Mouse (Mus musculus) kidney, embryonic 16.5 days (tissue): ENCODE data around the gene Cyp4f39. TPM values are rescaled to one million over a fixed set of nuclear protein-coding genes. Genes with fewer than 3 reads are reported as not detected.

Experiments
- ATAC-seq: fragments of 200-750 bp; cut with Nextera tagmentation; 2 replicates; pipeline ENCODE4 v1.8.0; 2017; ENCODE audit warnings: moderate TSS enrichment; ENCODE audit not compliant: low FRiP score, low TSS enrichment
- H3K27ac ChIP-seq: fragments of 300-500 bp; sonication (generic); 2 replicates; pipeline ENCODE4 v1.5.1; 2014; ENCODE audit warnings: low read length
- H3K27me3 ChIP-seq: fragments of 300-500 bp; sonication (generic); 2 replicates; pipeline ENCODE4 v1.6.1; 2014; ENCODE audit warnings: low read length, control low read depth, mixed read lengths; ENCODE audit not compliant: insufficient read depth
- H3K36me3 ChIP-seq: fragments of 300-500 bp; sonication (generic); 2 replicates; pipeline ENCODE4 v1.6.1; 2014; ENCODE audit warnings: low read length, control low read depth, mixed read lengths; ENCODE audit not compliant: insufficient read depth
- H3K4me1 ChIP-seq: fragments of 300-500 bp; sonication (generic); 2 replicates; pipeline ENCODE4 v1.6.1; 2014; ENCODE audit warnings: low read length, control low read depth, mixed read lengths; ENCODE audit not compliant: insufficient read depth
- H3K4me2 ChIP-seq: fragments of 300-500 bp; sonication (generic); replicated peaks from 2 replicates; pipeline ENCODE4 v1.6.1; 2014; ENCODE audit warnings: low read depth, low read length
- H3K4me3 ChIP-seq: fragments of 300-500 bp; sonication (generic); 2 replicates; pipeline ENCODE4 v1.5.1; 2014; ENCODE audit warnings: mild to moderate bottlenecking, low read length
- H3K9ac ChIP-seq: fragments of 300-500 bp; sonication (generic); replicated peaks from 2 replicates; pipeline ENCODE4 v1.6.1; 2014; ENCODE audit warnings: low read length
- H3K9me3 ChIP-seq: fragments of 300-500 bp; sonication (generic); 2 replicates; pipeline ENCODE4 v1.6.1; 2016; ENCODE audit warnings: low read length, control low read depth
- WGBS: fragments of 180-500 bp; shearing (Covaris S2); extraction: QIAGEN DNeasy Blood & Tissue Kit; methylation state at CpG from one replicate; pipeline ENCODE4 v1.1.7; 2014; 5-methylcytosine and 5-hydroxymethylcytosine counted together
- polyA plus RNA-seq: library from polyadenylated mRNA; unstranded; fragments of >200 nt; fragmentation: Nextera tagmentation; extraction: Ambion mirVana; gene quantifications from 2 replicates; pipeline ENCODE4 v1.2.1, GENCODE M21; 2015

The Cyp4f39 gene
- polyA plus RNA-seq, 1 experiment from 2014 or later, result 1.0 TPM

DNA sequence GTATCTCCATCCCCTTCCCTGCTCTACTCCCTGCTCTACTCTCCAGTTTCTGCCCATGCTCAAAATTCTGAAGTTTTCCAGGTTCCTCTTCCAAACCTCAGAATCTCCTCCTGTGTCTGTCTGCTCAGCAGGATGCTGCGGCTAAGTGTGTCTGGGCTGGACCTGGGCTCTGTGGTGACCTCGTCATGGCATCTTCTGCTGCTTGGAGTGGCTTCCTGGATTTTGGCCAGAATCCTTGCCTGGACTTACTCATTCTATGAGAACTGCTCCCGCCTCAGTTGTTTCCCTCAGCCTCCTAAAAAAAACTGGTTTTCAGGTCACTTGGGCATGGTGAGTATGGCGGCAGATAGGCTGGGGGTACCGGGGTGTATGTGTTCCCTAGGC lies 84.3 kb downstream of the Cyp4f39 start:
- Histone ChIP-seq H3K4me1 (peaks cover 8% of the 10 kb centered on the region; the same call in 1 of the 2 replicates), H3K4me3 (peak overlapping the region; percentile 55), H3K27ac (0 out of 2 replicates have a peak overlapping the region, but pooled peaks have one; percentile 25), H3K4me2 (peak overlapping the region; percentile 56), H3K27me3 (no peaks in the 10 kb centered on the region), H3K9ac (peak overlapping the region; percentile 64), H3K36me3 (no peaks in the 10 kb centered on the region), H3K9me3 (no peaks in the 10 kb centered on the region)
- peak; percentile 18; the same call in 1 of the 2 replicates for ATAC-seq
- WGBS, result 61% methylated on average over 5 of the region's 5 CpGs

Other genes starting within 250 kb of the Cyp4f39 start
- gene Brd4, start 168.0 kb upstream of the Cyp4f39 start, polyA plus RNA-seq, result 84.5 and 99.3 TPM in 2 replicates
- gene Akap8, start 131.5 kb upstream of the Cyp4f39 start, polyA plus RNA-seq, result 112 and 126 TPM in 2 replicates
- gene Akap8l, start 102.1 kb upstream of the Cyp4f39 start, polyA plus RNA-seq, result 124 and 130 TPM in 2 replicates
- gene Wiz, start 63.3 kb upstream of the Cyp4f39 start, polyA plus RNA-seq, result 22.0 and 23.8 TPM in 2 replicates
- 0.63 and 0.97 TPM in 2 replicates for gene Rasal3, start 49.1 kb upstream of the Cyp4f39 start, polyA plus RNA-seq
- 0.12 TPM in 1 of 2 replicates, not detected in the other for gene Pglyrp2, start 28.6 kb upstream of the Cyp4f39 start, polyA plus RNA-seq
- gene Cyp4f17, start 53.3 kb downstream of the Cyp4f39 start, polyA plus RNA-seq, result 7.4 and 10.4 TPM in 2 replicates
- gene Cyp4f16, start 83.8 kb downstream of the Cyp4f39 start, polyA plus RNA-seq, result 24.5 and 27.5 TPM in 2 replicates
- not detected in 2 replicates for gene Cyp4f37, start 168.6 kb downstream of the Cyp4f39 start, polyA plus RNA-seq
- gene Cyp4f40, start 206.2 kb downstream of the Cyp4f39 start, polyA plus RNA-seq, result not detected in 2 replicates
- gene Cyp4f15, start 232.9 kb downstream of the Cyp4f39 start, polyA plus RNA-seq, result not detected in 2 replicates